Mouse (Mus musculus): ENCODE data around the gene Tshb. TPM values are rescaled to one million over a fixed set of nuclear protein-coding genes. Genes with fewer than 3 reads are reported as not detected.

The Tshb gene
- polyA plus RNA-seq, 1 experiment: 0.09 TPM

- Histone ChIP-seq H3K27me3 (ENCODE audit: control insufficient read depth, insufficient read depth, insufficient read length) (no peaks in the 10 kb centered on the region), H3K4me3 (ENCODE audit: insufficient read depth, poor library complexity, severe bottlenecking) (no peak overlapping the region), H3ac (ENCODE audit: control insufficient read depth, insufficient read length, low read depth) (no peak overlapping the region), H3K36me3 (ENCODE audit: control insufficient read depth, insufficient read depth) (no peaks in the 10 kb centered on the region), H3K79me3 (ENCODE audit: low read depth) (no peaks in the 10 kb centered on the region), H3K79me2 (ENCODE audit: control insufficient read depth, insufficient read depth) (no peaks in the 10 kb centered on the region)
- TF ChIP-seq USF1 (IDR thresholded peaks at IDR 0.05; ENCODE audit: low read depth) (no peak), CTCF (IDR thresholded peaks at IDR 0.05; ENCODE audit: control insufficient read depth, insufficient read depth, insufficient read length) (no peak), MYOD1 (IDR thresholded peaks at IDR 0.05; ENCODE audit: control insufficient read depth, insufficient read length, low read depth) (no peak), MYOG (IDR thresholded peaks at IDR 0.05; ENCODE audit: control insufficient read depth, extremely low read depth, insufficient read length) (no peak)
These were observed 38.6 kb downstream of the Tshb start for GRCm38 (mm10) chr3:102743781-102744471.

- TF ChIP-seq USF1 (IDR thresholded peaks at IDR 0.05; ENCODE audit: low read depth) (no peak), CTCF (IDR thresholded peaks at IDR 0.05; ENCODE audit: control insufficient read depth, insufficient read depth, insufficient read length) (no peak), FOSL1 (IDR thresholded peaks at IDR 0.05; ENCODE audit: insufficient read depth, low read length, poor library complexity, severe bottlenecking) (no peak), CEBPB (IDR thresholded peaks at IDR 0.05; ENCODE audit: low read depth) (no peak), MYOG (IDR thresholded peaks at IDR 0.05; ENCODE audit: control insufficient read depth, extremely low read depth, insufficient read length) (no peak), MYOD1 (IDR thresholded peaks at IDR 0.05; ENCODE audit: control insufficient read depth, insufficient read length, low read depth) (no peak), MAX (IDR thresholded peaks at IDR 0.05) (no peak)
- H3K36me3 ChIP-seq (ENCODE audit: control insufficient read depth, insufficient read depth): no peaks in the 10 kb centered on the region
- H3K79me3 ChIP-seq (ENCODE audit: low read depth): no peaks in the 10 kb centered on the region
- H3K4me3 ChIP-seq (ENCODE audit: insufficient read depth, poor library complexity, severe bottlenecking): no peak overlapping the region
- H3K79me2 ChIP-seq (ENCODE audit: control insufficient read depth, insufficient read depth): no peaks in the 10 kb centered on the region
- H3ac ChIP-seq (ENCODE audit: control insufficient read depth, insufficient read length, low read depth): no peak overlapping the region
- H3K27me3 ChIP-seq (ENCODE audit: control insufficient read depth, insufficient read depth, insufficient read length): no peaks in the 10 kb centered on the region
These were observed 39.3 kb downstream of the Tshb start for GRCm38 (mm10) chr3:102743202-102743601.

- no peak overlapping the region for H3ac ChIP-seq (ENCODE audit: control insufficient read depth, insufficient read length, low read depth)
- no peaks in the 10 kb centered on the region for H3K79me2 ChIP-seq (ENCODE audit: control insufficient read depth, insufficient read depth)
- H3K27me3 ChIP-seq (ENCODE audit: control insufficient read depth, insufficient read depth, insufficient read length): no peaks in the 10 kb centered on the region
- no peak for TF ChIP-seq CEBPB (IDR thresholded peaks at IDR 0.05; ENCODE audit: low read depth)
- TF ChIP-seq FOSL1 (IDR thresholded peaks at IDR 0.05; ENCODE audit: insufficient read depth, low read length, poor library complexity, severe bottlenecking): no peak
- TF ChIP-seq CTCF (IDR thresholded peaks at IDR 0.05; ENCODE audit: control insufficient read depth, insufficient read depth, insufficient read length): no peak
- TF ChIP-seq MAX (IDR thresholded peaks at IDR 0.05): no peak
- no peak for TF ChIP-seq USF1 (IDR thresholded peaks at IDR 0.05; ENCODE audit: low read depth)
- TF ChIP-seq MYOD1 (IDR thresholded peaks at IDR 0.05; ENCODE audit: control insufficient read depth, insufficient read length, low read depth): no peak
- no peak for TF ChIP-seq MYOG (IDR thresholded peaks at IDR 0.05; ENCODE audit: control insufficient read depth, extremely low read depth, insufficient read length)
- H3K36me3 ChIP-seq (ENCODE audit: control insufficient read depth, insufficient read depth): no peaks in the 10 kb centered on the region
- no peak overlapping the region for H3K4me3 ChIP-seq (ENCODE audit: insufficient read depth, poor library complexity, severe bottlenecking)
- H3K79me3 ChIP-seq (ENCODE audit: low read depth): no peaks in the 10 kb centered on the region
These were observed 39.8 kb downstream of the Tshb start for GRCm38 (mm10) chr3:102742725-102743124.

- TF ChIP-seq MYOG (IDR thresholded peaks at IDR 0.05; ENCODE audit: control insufficient read depth, extremely low read depth, insufficient read length): no peak
- TF ChIP-seq MYOD1 (IDR thresholded peaks at IDR 0.05; ENCODE audit: control insufficient read depth, insufficient read length, low read depth): no peak
- no peak for TF ChIP-seq USF1 (IDR thresholded peaks at IDR 0.05; ENCODE audit: low read depth)
- no peak for TF ChIP-seq MAX (IDR thresholded peaks at IDR 0.05)
- TF ChIP-seq CTCF (IDR thresholded peaks at IDR 0.05; ENCODE audit: control insufficient read depth, insufficient read depth, insufficient read length): no peak
- TF ChIP-seq CEBPB (IDR thresholded peaks at IDR 0.05; ENCODE audit: low read depth): no peak
- Histone ChIP-seq H3ac (ENCODE audit: control insufficient read depth, insufficient read length, low read depth) (no peak overlapping the region), H3K79me2 (ENCODE audit: control insufficient read depth, insufficient read depth) (no peaks in the 10 kb centered on the region)
These were observed 43.6 kb downstream of the Tshb start for GRCm38 (mm10) chr3:102738926-102739325.

GRCm38 (mm10) chr3:102738161-102738901 lies 44.2 kb downstream of the Tshb start:
- no peaks in the 10 kb centered on the region for H3K79me2 ChIP-seq (ENCODE audit: control insufficient read depth, insufficient read depth)
- no peak overlapping the region for H3ac ChIP-seq (ENCODE audit: control insufficient read depth, insufficient read length, low read depth)
- no peaks in the 10 kb centered on the region for H3K36me3 ChIP-seq (ENCODE audit: control insufficient read depth, insufficient read depth)
- TF ChIP-seq MYOG (IDR thresholded peaks at IDR 0.05; ENCODE audit: control insufficient read depth, extremely low read depth, insufficient read length) (no peak), CTCF (IDR thresholded peaks at IDR 0.05; ENCODE audit: control insufficient read depth, insufficient read depth, insufficient read length) (no peak), FOSL1 (IDR thresholded peaks at IDR 0.05; ENCODE audit: insufficient read depth, low read length, poor library complexity, severe bottlenecking) (no peak), USF1 (IDR thresholded peaks at IDR 0.05; ENCODE audit: low read depth) (no peak), MAX (IDR thresholded peaks at IDR 0.05) (no peak), CEBPB (IDR thresholded peaks at IDR 0.05; ENCODE audit: low read depth) (no peak)
- no peaks in the 10 kb centered on the region for H3K27me3 ChIP-seq (ENCODE audit: control insufficient read depth, insufficient read depth, insufficient read length)
- H3K4me3 ChIP-seq (ENCODE audit: insufficient read depth, poor library complexity, severe bottlenecking): no peak overlapping the region
- no peaks in the 10 kb centered on the region for H3K79me3 ChIP-seq (ENCODE audit: low read depth)

More at GRCm38 (mm10) chr3:102738926-102739325, 43.6 kb downstream of the Tshb start:
- H3K27me3 ChIP-seq (ENCODE audit: control insufficient read depth, insufficient read depth, insufficient read length): no peaks in the 10 kb centered on the region
- H3K4me3 ChIP-seq (ENCODE audit: insufficient read depth, poor library complexity, severe bottlenecking): no peak overlapping the region
- no peaks in the 10 kb centered on the region for H3K36me3 ChIP-seq (ENCODE audit: control insufficient read depth, insufficient read depth)
- no peaks in the 10 kb centered on the region for H3K79me3 ChIP-seq (ENCODE audit: low read depth)
